Mouse (Mus musculus): Measurements from ENCODE around the gene Helz2. TPM values are rescaled to one million over a fixed set of nuclear protein-coding genes. Genes with fewer than 3 reads are reported as not detected.

Helz2 gene
- polyA plus RNA-seq, 1 experiment from 2014 or later = 2.0 TPM

DNA sequence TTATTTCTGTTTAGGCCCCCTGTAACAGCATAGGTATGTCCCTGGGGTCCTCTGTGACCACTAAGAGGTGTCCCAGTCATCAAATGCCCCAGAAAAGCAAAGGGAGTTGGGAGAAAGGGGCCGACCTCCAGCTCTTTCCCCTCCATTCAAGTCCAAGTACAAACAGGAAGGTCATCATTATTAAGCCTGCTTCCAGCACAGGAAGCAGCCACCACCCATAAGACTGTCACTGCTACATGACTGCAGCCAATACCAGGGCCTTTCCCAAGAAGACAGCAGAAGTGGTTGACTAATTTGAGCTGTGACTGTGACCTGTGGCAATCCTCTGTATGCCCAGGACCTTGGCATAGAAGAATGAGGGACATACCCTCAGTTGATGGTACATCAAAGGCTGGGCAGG, 13.5 kb downstream of the Helz2 start:
- ATAC-seq (ENCODE audit: low FRiP score, low TSS enrichment) = no peak
- Histone ChIP-seq H3K4me3 (ENCODE audit: low read length) (no peak overlapping the region), H3K4me2 (replicated peaks; ENCODE audit: low read depth, low read length) (no peak overlapping the region), H3K4me1 (ENCODE audit: insufficient read depth, low read length) (no peaks in the 10 kb centered on the region), H3K27me3 (ENCODE audit: insufficient read depth, low read length) (no peaks in the 10 kb centered on the region), H3K9me3 (ENCODE audit: low read length) (no peaks in the 10 kb centered on the region), H3K36me3 (ENCODE audit: insufficient read depth, low read length) (no peaks in the 10 kb centered on the region), H3K9ac (replicated peaks; ENCODE audit: low read length) (no peak overlapping the region), H3K27ac (ENCODE audit: low read length) (peak overlapping the region; percentile 4; the same call in 1 of the 2 replicates)
- WGBS = 54% methylated on average over 1 of the region's 1 CpGs

DNA sequence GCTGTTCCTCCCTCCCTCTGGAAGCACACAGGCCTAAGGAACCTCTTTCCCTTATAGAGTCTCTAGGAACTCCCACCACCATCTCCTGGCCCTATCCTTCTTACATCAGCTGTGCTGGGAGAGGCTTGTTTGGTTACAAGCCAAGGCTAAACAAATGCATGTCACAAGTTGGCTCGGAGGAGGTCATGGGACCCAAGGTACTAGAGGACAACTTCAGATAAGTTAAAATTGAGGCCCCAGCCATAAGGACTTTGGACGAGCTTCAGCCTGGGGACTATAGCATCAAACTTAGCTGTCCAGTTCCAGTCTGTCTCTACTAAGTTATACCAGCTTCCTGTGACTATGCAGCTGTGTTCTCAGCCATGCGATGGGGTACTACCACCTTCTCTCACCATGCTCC, 14.7 kb downstream of the Helz2 start:
- H3K4me1 ChIP-seq (ENCODE audit: insufficient read depth, low read length) = no peaks in the 10 kb centered on the region
- H3K9ac ChIP-seq (replicated peaks; ENCODE audit: low read length) = no peak overlapping the region
- no peak overlapping the region for H3K4me2 ChIP-seq (replicated peaks; ENCODE audit: low read depth, low read length)
- WGBS = 90% methylated on average over 3 of the region's 3 CpGs
- no peaks in the 10 kb centered on the region for H3K9me3 ChIP-seq (ENCODE audit: low read length)
- H3K4me3 ChIP-seq (ENCODE audit: low read length) = no peak overlapping the region
- H3K27me3 ChIP-seq (ENCODE audit: insufficient read depth, low read length) = no peaks in the 10 kb centered on the region
- no peak for ATAC-seq (ENCODE audit: low FRiP score, low TSS enrichment)
- no peaks in the 10 kb centered on the region for H3K36me3 ChIP-seq (ENCODE audit: insufficient read depth, low read length)
- no peak overlapping the region for H3K27ac ChIP-seq (ENCODE audit: low read length)

DNA sequence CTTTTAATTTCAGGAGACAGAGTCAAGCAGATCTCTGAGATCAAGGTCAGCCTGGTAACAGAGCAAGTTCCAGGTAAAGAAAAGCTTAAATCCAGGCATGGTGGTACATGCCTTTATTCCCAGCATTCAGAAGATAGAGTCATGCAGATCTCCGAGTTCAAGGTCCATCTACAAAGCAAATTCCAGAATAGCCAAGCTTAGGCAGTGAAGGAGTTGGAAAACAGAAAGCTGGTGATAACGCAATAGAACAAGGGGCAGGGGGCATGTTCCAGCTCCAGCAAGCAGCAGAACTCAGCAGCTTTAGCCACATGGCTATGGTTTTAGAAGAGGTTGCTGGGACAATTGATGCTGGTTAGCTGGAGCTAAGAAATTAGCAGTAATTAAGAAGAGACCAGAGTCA, 16.8 kb downstream of the Helz2 start:
- no peaks in the 10 kb centered on the region for H3K36me3 ChIP-seq (ENCODE audit: insufficient read depth, low read length)
- H3K27ac ChIP-seq (ENCODE audit: low read length) = no peak overlapping the region
- H3K4me3 ChIP-seq (ENCODE audit: low read length) = no peak overlapping the region
- H3K27me3 ChIP-seq (ENCODE audit: insufficient read depth, low read length) = no peaks in the 10 kb centered on the region
- H3K4me1 ChIP-seq (ENCODE audit: insufficient read depth, low read length) = peaks cover 6% of the 10 kb centered on the region
- H3K9me3 ChIP-seq (ENCODE audit: low read length) = no peaks in the 10 kb centered on the region
- no peak for ATAC-seq (ENCODE audit: low FRiP score, low TSS enrichment)
- H3K4me2 ChIP-seq (replicated peaks; ENCODE audit: low read depth, low read length) = no peak overlapping the region
- 95% methylated on average over 2 of the region's 2 CpGs for WGBS
- H3K9ac ChIP-seq (replicated peaks; ENCODE audit: low read length) = no peak overlapping the region

DNA sequence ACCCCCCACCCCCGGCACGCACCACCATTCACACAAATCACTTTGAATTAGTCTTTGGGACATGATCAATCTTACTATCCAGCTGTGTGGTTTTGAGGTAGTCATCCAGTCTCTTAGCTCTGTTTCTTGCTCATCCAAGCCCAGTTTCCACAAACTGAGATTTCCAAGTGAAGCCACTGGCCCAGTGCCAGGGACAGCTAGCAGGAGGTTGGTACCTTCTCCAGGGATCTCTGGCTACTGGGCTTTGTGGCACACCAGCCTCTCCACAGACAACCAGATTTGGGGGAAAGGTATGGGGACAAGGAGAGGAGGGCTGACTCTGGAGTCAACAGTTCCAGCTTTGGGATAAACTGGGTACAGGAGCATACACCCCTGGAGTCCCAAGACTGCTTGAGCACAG, 21.5 kb downstream of the Helz2 start:
- H3K27me3 ChIP-seq (ENCODE audit: insufficient read depth, low read length) = no peaks in the 10 kb centered on the region
- peak overlapping the region; percentile 43 for H3K4me3 ChIP-seq (ENCODE audit: low read length)
- H3K9me3 ChIP-seq (ENCODE audit: low read length) = no peaks in the 10 kb centered on the region
- no peaks in the 10 kb centered on the region for H3K36me3 ChIP-seq (ENCODE audit: insufficient read depth, low read length)
- peaks cover 16% of the 10 kb centered on the region for H3K4me1 ChIP-seq (ENCODE audit: insufficient read depth, low read length)
- ATAC-seq (ENCODE audit: low FRiP score, low TSS enrichment) = no peak
- WGBS = 26% methylated on average over 2 of the region's 2 CpGs
- peak overlapping the region; percentile 58 for H3K9ac ChIP-seq (replicated peaks; ENCODE audit: low read length)
- H3K4me2 ChIP-seq (replicated peaks; ENCODE audit: low read depth, low read length) = peak overlapping the region; percentile 69
- H3K27ac ChIP-seq (ENCODE audit: low read length) = peak overlapping the region; percentile 89

DNA sequence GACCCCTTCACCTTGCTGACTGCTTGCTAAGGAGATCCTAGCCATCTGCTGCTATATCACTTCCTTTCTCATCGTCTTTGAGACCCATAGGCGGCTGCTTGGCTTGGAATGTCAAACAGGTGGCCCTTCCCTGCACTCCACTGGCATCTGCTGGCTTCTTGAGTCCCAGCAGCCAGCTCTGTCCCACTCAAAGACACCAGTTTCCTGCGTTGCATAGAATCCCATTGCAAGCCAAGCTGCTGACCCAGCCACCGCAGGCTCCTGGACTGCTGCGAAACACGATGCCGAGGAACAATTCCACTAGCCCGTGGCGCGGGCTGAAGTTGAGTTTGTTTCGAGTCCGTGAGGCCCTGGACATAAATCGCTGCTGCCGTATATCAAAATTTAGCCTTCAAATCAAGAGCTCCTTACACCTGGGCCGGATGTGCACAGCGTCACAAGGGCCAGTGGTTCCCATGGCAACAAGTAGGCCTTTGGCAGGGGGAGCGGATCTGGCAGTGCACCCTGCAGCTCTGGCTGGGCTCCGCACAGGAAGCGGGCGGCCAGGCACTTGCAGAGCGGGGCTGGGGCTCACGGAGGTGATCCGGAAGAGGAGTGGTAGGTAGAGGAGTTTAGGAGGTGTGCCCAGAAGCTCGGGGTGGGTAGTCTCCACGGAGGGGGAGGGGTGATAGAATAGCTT, 22.1 kb downstream of the Helz2 start, which contains the start of gene Fndc11:
Fndc11 (plus strand) TSS at position 476 of the 679 bp plus-strand sequence.
- peak within 1 kb of the TSS; percentile 69 for H3K4me2 ChIP-seq (replicated peaks; ENCODE audit: low read depth, low read length)
- H3K36me3 ChIP-seq (ENCODE audit: insufficient read depth, low read length) = no peaks in the 10 kb centered on the region
- peak within 1 kb of the TSS; percentile 43 for H3K4me3 ChIP-seq (ENCODE audit: low read length)
- no peaks in the 10 kb centered on the region for H3K27me3 ChIP-seq (ENCODE audit: insufficient read depth, low read length)
- no peaks in the 10 kb centered on the region for H3K9me3 ChIP-seq (ENCODE audit: low read length)
- peaks cover 16% of the 10 kb centered on the region for H3K4me1 ChIP-seq (ENCODE audit: insufficient read depth, low read length)
- H3K9ac ChIP-seq (replicated peaks; ENCODE audit: low read length) = peak within 1 kb of the TSS; percentile 58
- under 1% methylated on average over 25 of the region's 25 CpGs for WGBS
- peak; percentile 94 for ATAC-seq (ENCODE audit: low FRiP score, low TSS enrichment)
- H3K27ac ChIP-seq (ENCODE audit: low read length) = peak within 1 kb of the TSS; percentile 89

DNA sequence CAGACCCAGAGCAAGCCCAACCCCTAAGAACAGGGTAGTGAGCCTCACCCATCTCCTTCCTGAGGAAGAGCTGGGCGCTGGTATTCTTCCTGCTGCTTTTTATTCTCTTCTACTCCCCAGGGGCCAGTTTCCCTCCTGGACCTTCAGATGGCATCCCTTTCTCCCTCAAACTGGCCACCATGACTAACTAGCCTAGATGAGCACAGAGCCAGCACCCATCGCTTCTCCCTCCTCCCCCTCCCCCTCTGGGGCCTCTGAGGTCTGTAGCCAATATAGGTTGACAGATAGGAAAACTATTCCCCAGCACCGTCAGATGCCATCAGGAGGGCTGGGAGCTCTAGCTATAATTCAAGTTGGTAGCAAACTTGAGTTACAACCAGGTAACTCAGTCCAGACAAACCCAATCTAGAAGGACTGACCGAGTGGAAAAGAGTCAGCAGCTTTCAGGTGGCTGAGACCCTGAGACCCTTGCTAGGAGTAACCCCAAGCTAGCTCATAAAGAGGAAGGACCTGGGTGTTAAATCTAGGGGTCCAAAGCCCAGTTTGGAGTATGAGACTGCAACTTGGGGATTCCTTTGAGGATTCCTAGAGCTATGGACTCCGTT, 22.8 kb downstream of the Helz2 start:
- peaks cover under 1% of the 10 kb centered on the region; the same call in 1 of the 2 replicates for H3K27me3 ChIP-seq (ENCODE audit: insufficient read depth, low read length)
- peak overlapping the region; percentile 69 for H3K4me2 ChIP-seq (replicated peaks; ENCODE audit: low read depth, low read length)
- peak overlapping the region; percentile 43; the same call in 1 of the 2 replicates for H3K4me3 ChIP-seq (ENCODE audit: low read length)
- no peaks in the 10 kb centered on the region for H3K9me3 ChIP-seq (ENCODE audit: low read length)
- no peaks in the 10 kb centered on the region for H3K36me3 ChIP-seq (ENCODE audit: insufficient read depth, low read length)
- no peak overlapping the region for H3K9ac ChIP-seq (replicated peaks; ENCODE audit: low read length)
- peaks cover 16% of the 10 kb centered on the region for H3K4me1 ChIP-seq (ENCODE audit: insufficient read depth, low read length)
- ATAC-seq (ENCODE audit: low FRiP score, low TSS enrichment) = no peak
- WGBS = 46% methylated on average over 5 of the region's 5 CpGs
- H3K27ac ChIP-seq (ENCODE audit: low read length) = peak overlapping the region; percentile 89

DNA sequence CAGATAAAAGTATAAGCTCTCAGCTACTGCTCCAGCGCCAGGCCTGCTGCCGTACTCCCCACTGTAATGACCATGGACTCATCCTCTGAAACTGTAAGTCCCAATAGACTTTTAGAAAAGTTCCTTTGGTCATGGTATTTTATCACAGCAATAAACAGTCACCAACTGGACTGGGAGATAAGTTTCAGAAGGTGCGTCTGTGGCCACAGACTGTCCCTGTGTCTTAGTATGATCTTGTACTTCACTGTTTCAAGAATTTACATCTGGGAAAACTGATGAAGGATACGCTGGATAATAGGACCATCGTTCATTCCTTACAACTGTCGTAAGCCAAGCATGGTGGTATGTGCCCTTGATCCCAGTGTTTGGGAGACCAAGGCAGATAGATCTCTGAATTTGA, 25.8 kb downstream of the Helz2 start:
- Histone ChIP-seq H3K27me3 (ENCODE audit: insufficient read depth, low read length) (peaks cover 30% of the 10 kb centered on the region), H3K4me2 (replicated peaks; ENCODE audit: low read depth, low read length) (no peak overlapping the region), H3K4me1 (ENCODE audit: insufficient read depth, low read length) (peaks cover 27% of the 10 kb centered on the region), H3K36me3 (ENCODE audit: insufficient read depth, low read length) (no peaks in the 10 kb centered on the region), H3K4me3 (ENCODE audit: low read length) (no peak overlapping the region), H3K9me3 (ENCODE audit: low read length) (no peaks in the 10 kb centered on the region), H3K9ac (replicated peaks; ENCODE audit: low read length) (no peak overlapping the region), H3K27ac (ENCODE audit: low read length) (no peak overlapping the region)
- WGBS = 87% methylated on average over 6 of the region's 6 CpGs
- no peak for ATAC-seq (ENCODE audit: low FRiP score, low TSS enrichment)

DNA sequence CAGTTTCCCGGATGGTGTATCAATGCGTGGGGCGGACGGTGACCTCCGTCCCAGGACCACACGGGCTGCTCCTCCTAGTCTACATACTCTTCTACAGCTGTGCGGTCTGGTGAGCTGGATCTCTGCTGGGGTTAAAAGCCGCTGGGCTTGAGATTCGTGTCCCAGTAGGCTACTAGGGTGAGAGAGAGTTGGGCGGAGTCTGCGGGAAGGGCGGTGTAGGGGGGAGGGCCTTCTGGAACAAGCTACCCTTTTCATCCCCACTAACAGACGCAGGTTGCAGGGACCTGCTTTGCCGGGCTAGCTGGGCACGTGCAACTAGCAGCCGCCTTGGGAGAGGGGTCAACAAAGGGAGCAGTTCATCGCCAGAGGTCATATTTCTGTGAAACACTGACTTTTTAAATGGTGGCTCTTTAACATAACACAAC, 28.8 kb downstream of the Helz2 start, which contains the start of gene Srms:
Srms (minus strand) TSS at position 165 of the 425 bp plus-strand sequence.
- Histone ChIP-seq H3K36me3 (ENCODE audit: insufficient read depth, low read length) (no peaks in the 10 kb centered on the region), H3K4me1 (ENCODE audit: insufficient read depth, low read length) (peaks cover 11% of the 10 kb centered on the region; the same call in 1 of the 2 replicates), H3K27me3 (ENCODE audit: insufficient read depth, low read length) (peaks cover 32% of the 10 kb centered on the region), H3K9ac (replicated peaks; ENCODE audit: low read length) (peak within 1 kb of the TSS; percentile 46), H3K4me3 (ENCODE audit: low read length) (peak within 1 kb of the TSS; percentile 46), H3K9me3 (ENCODE audit: low read length) (no peaks in the 10 kb centered on the region), H3K4me2 (replicated peaks; ENCODE audit: low read depth, low read length) (peak within 1 kb of the TSS; percentile 69), H3K27ac (ENCODE audit: low read length) (no peak within 1 kb of the TSS)
- peak; percentile 83; the same call in 1 of the 2 replicates for ATAC-seq (ENCODE audit: low FRiP score, low TSS enrichment)
- 2% methylated on average over 17 of the region's 17 CpGs for WGBS

DNA sequence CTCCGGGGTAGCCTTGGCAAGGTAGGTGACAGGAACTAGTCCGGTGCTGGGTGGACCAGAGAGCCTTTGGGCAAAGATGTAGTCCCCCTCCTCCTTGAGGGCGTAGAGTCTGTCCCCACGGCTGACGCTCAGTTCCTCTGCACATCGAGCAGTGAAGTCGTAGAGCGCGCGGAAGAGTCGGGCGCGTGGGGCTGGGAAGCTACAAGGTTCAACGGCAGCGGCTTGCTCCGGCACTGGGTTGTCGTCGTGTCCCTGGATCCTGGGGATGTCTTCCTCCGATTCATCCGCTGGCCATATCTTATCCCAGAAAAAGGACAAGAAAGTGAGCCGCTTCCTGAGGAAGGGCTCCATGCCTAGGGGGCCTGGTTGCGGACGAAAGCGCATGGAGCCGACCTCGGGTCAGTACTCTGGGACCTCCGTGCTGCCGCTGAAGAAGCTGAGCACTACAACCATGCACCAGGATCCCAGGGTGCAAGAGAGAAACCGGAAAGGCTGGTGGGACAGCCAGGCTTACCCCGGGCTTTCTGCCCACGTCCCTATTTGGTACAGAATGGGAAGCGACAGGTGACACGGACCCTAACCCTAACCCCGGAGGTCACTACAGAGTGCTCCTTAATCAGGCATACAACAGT, 29.3 kb downstream of the Helz2 start:
- peak overlapping the region; percentile 46 for H3K9ac ChIP-seq (replicated peaks; ENCODE audit: low read length)
- peaks cover 32% of the 10 kb centered on the region for H3K27me3 ChIP-seq (ENCODE audit: insufficient read depth, low read length)
- H3K4me3 ChIP-seq (ENCODE audit: low read length) = peak overlapping the region; percentile 46
- no peak overlapping the region for H3K27ac ChIP-seq (ENCODE audit: low read length)
- ATAC-seq (ENCODE audit: low FRiP score, low TSS enrichment) = 0 out of 2 replicates have a peak, but pooled peaks have one; percentile 47
- H3K9me3 ChIP-seq (ENCODE audit: low read length) = no peaks in the 10 kb centered on the region
- peaks cover 11% of the 10 kb centered on the region; the same call in 1 of the 2 replicates for H3K4me1 ChIP-seq (ENCODE audit: insufficient read depth, low read length)
- H3K36me3 ChIP-seq (ENCODE audit: insufficient read depth, low read length) = no peaks in the 10 kb centered on the region
- WGBS = 2% methylated on average over 34 of the region's 34 CpGs
- H3K4me2 ChIP-seq (replicated peaks; ENCODE audit: low read depth, low read length) = peak overlapping the region; percentile 69
